Mouse (Mus musculus) limb, embryonic 10.5 days (tissue): ENCODE data around the gene Sppl2b. TPM values are rescaled to one million over a fixed set of nuclear protein-coding genes. Genes with fewer than 3 reads are reported as not detected.

Source experiments
- DNase-seq: peaks from one replicate; pipeline ENCODE4 v3.0.0-alpha.2; 2017; ENCODE audit warnings: low spot score
- H3K27ac ChIP-seq: fragments of 300-500 bp; sonication (generic); 2 replicates; pipeline ENCODE4 v1.5.1; 2016; ENCODE audit warnings: mild to moderate bottlenecking
- H3K27me3 ChIP-seq: fragments of 300-500 bp; sonication (generic); 2 replicates; pipeline ENCODE4 v1.6.1; 2016; ENCODE audit warnings: low read depth, mild to moderate bottlenecking; ENCODE audit not compliant: poor library complexity, severe bottlenecking
- H3K36me3 ChIP-seq: fragments of 300-500 bp; sonication (generic); 2 replicates; pipeline ENCODE4 v1.6.1; 2016; ENCODE audit warnings: mild to moderate bottlenecking, moderate library complexity
- H3K4me1 ChIP-seq: fragments of 300-500 bp; sonication (generic); 2 replicates; pipeline ENCODE4 v1.6.1; 2016
- H3K4me3 ChIP-seq: fragments of 300-500 bp; sonication (generic); 2 replicates; pipeline ENCODE4 v1.5.1; 2016; ENCODE audit warnings: mild to moderate bottlenecking, moderate library complexity
- H3K9me3 ChIP-seq: fragments of 300-500 bp; sonication (generic); replicated peaks from 2 replicates; pipeline ENCODE4 v1.6.1; 2016; ENCODE audit warnings: mild to moderate bottlenecking
- WGBS: fragments of 180-500 bp; shearing (Covaris S2); methylation state at CpG from one replicate; pipeline ENCODE4 v1.1.7; 2016; 5-methylcytosine and 5-hydroxymethylcytosine counted together
- microRNA counts: library from miRNA; unstranded; fragments of <30 nt; microRNA quantifications from one replicate; lab custom pipeline; 2017
- microRNA-seq: library from miRNA; unstranded; fragments of <30 nt; microRNA quantifications from one replicate; pipeline ENCODE4, GENCODE M21; 2017
- polyA plus RNA-seq: library from polyadenylated mRNA; unstranded; fragments of >200 nt; fragmentation: Nextera tagmentation; extraction: Ambion mirVana; gene quantifications from 2 replicates; pipeline ENCODE4 v1.2.1, GENCODE M21; 2016

The Sppl2b gene
- polyA plus RNA-seq, 1 experiment from 2014 or later = 48.5 TPM

DNA sequence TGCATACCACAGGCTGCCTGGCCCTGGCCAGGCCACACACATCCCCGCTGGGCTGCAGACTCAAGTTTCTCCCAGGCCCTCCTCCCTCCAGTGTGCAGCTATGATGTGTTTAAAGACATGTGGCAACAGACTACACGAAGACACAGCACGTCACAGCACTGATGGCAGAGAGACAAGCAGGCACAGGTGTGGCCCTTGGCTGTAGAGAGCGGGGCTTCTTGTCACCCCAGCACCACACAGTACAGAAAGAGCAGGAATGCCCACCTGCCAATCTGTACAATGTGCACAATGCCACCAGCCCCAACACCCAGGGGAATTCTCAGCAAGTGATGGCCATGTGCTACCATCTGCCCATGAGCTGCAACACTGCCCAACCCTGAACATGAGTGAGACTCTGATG, 56.3 kb downstream of the Sppl2b start:
- no peak for DNase-seq
- H3K9me3 ChIP-seq = no peaks in the 10 kb centered on the region
- H3K4me1 ChIP-seq = peaks cover 12% of the 10 kb centered on the region
- peaks cover 96% of the 10 kb centered on the region for H3K36me3 ChIP-seq
- no peak overlapping the region for H3K4me3 ChIP-seq
- H3K27ac ChIP-seq = no peak overlapping the region
- 91% methylated on average over 4 of the region's 4 CpGs for WGBS
- H3K27me3 ChIP-seq = no peaks in the 10 kb centered on the region

- no peak for DNase-seq
- Histone ChIP-seq H3K9me3 (no peaks in the 10 kb centered on the region), H3K4me3 (no peak overlapping the region), H3K27me3 (no peaks in the 10 kb centered on the region), H3K27ac (no peak overlapping the region), H3K4me1 (peaks cover 17% of the 10 kb centered on the region), H3K36me3 (peaks cover 96% of the 10 kb centered on the region)
These were observed 56.8 kb downstream of the Sppl2b start for GRCm38 (mm10) chr10:80911891-80912290.

DNA sequence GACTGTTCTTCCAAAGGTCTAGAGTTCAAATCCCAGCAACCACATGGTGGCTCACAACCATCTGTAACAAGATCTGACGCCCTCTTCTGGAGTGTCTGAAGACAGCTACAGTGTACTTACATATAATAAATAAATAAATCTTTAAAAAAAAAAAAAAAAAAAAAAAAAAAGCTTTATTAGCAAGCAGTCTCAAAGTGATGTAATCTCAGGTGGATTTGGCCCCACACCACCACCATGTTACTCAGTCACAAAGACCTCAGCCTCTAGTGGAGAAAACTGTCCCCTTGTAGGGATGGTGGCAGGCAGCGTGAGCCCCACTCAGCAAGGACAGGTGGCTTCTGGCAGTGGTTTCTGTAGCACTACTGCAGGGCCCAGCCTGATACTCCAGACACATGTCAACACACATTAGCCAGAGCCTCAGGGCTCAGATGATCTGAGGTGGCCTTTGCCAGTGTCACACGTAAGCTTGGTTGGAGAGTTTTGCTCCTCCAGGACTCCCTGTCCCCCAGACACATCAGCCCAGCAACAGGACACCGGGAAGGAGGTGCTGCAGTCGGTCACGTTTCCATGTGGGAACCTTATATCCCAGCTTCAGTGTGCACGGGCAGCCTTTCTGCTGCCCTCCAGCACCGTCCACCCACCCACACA, 58.4 kb downstream of the Sppl2b start:
- Histone ChIP-seq H3K27me3 (no peaks in the 10 kb centered on the region), H3K27ac (no peak overlapping the region), H3K4me1 (peaks cover 30% of the 10 kb centered on the region), H3K9me3 (no peaks in the 10 kb centered on the region), H3K4me3 (no peak overlapping the region; the same call in 1 of the 2 replicates), H3K36me3 (peaks cover 80% of the 10 kb centered on the region)
- WGBS = 94% methylated on average over 7 of the region's 8 CpGs
- DNase-seq = no peak

DNA sequence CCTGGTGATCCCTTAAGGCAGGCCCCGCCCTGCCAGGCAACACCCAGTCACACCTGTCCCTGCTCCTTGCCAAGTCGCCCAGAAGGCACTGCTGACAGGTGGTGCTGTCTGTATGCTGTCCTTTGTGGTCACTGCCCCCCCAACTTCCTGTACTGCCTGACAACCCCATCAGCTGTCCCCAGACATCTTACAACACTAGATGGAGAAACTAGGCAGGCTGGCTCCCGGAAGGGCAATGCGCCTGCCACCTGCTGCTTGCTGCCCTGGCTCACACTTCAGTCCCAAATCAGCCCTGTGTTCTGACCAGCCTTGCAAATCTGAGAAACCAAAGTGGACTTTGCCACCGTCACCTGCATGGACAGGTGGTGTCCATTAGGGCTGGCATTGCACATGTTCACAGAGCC, 59.2 kb downstream of the Sppl2b start:
- Histone ChIP-seq H3K36me3 (peaks cover 72% of the 10 kb centered on the region), H3K9me3 (no peaks in the 10 kb centered on the region), H3K4me1 (peaks cover 31% of the 10 kb centered on the region), H3K27ac (no peak overlapping the region), H3K4me3 (no peak overlapping the region), H3K27me3 (peaks cover 3% of the 10 kb centered on the region; the same call in 1 of the 2 replicates)
- DNase-seq = no peak
- WGBS = 94% methylated on average over 5 of the region's 5 CpGs

DNA sequence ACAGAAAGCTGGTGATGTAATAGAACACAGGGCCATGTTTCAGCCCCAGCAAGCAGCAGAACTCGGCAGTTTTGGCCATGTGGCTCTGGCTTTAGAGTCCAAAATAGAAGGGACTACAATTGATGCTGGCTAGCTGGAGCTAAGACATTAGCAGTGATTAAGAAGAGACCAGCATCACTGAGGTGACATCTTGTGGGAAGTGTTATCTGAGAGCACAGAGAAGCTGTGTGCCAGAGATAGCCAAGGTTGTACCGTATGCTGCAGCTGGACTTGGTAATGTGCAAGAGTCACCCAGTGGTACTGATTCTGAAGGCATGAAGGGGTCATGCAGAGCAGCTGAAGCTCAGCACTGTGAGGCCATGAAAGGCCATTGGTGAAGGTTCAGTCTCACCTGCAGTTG, 60.2 kb downstream of the Sppl2b start:
- Histone ChIP-seq H3K27ac (no peak overlapping the region), H3K36me3 (peaks cover 62% of the 10 kb centered on the region), H3K4me1 (peaks cover 31% of the 10 kb centered on the region), H3K9me3 (no peaks in the 10 kb centered on the region), H3K4me3 (no peak overlapping the region), H3K27me3 (peaks cover 5% of the 10 kb centered on the region; the same call in 1 of the 2 replicates)
- no peak for DNase-seq
- WGBS = 91% methylated on average over 2 of the region's 2 CpGs

DNA sequence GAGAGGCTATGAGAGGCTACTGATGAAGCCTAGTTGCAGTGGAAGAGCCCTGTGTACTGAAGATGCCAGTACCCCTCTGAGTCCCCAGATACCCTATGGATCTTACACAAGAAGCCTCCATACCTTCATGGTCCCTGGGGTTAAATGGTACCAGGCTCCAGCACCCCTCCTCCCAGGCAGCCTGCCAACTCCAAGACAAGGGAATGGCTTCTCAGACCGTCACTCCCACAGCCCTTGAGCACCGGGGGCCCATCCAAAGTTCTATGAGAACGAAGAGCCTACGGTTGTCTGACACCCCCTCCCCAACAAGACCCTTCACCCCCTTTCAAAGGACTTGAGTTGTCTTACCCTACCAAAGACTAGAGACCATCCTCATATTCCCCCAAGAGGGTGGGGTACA, 60.7 kb downstream of the Sppl2b start:
- no peaks in the 10 kb centered on the region for H3K9me3 ChIP-seq
- H3K36me3 ChIP-seq = peaks cover 57% of the 10 kb centered on the region
- H3K4me3 ChIP-seq = 0 out of 2 replicates have a peak overlapping the region, but pooled peaks have one; percentile 75
- over 99% methylated on average over 4 of the region's 4 CpGs for WGBS
- H3K4me1 ChIP-seq = peaks cover 31% of the 10 kb centered on the region
- no peak for DNase-seq
- peaks cover 5% of the 10 kb centered on the region; the same call in 1 of the 2 replicates for H3K27me3 ChIP-seq
- H3K27ac ChIP-seq = no peak overlapping the region

DNA sequence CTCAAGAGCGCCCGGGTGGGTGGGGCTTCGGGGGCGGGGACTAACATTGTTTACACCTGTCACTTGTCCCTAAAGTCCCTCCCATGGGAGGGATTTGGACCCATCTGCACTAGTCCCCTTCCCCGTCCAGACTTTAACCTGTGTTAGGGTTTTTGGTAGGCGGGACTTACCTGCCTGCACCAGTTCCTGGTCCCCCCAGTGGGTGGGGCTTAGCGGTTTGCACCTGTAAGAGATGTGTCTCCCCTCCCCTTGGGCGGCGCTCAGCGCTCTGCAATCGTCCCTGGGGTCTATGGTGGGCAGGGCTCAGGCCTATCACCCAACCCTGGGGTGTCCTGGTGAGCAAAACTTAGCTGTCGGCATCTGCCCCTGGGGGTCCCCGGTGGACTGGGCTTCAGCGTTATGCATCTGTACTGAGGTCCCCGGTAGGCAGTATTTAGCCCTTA, 62.3 kb downstream of the Sppl2b start:
- peak overlapping the region; percentile 86 for H3K27ac ChIP-seq
- DNase-seq = peak; percentile 51

DNA sequence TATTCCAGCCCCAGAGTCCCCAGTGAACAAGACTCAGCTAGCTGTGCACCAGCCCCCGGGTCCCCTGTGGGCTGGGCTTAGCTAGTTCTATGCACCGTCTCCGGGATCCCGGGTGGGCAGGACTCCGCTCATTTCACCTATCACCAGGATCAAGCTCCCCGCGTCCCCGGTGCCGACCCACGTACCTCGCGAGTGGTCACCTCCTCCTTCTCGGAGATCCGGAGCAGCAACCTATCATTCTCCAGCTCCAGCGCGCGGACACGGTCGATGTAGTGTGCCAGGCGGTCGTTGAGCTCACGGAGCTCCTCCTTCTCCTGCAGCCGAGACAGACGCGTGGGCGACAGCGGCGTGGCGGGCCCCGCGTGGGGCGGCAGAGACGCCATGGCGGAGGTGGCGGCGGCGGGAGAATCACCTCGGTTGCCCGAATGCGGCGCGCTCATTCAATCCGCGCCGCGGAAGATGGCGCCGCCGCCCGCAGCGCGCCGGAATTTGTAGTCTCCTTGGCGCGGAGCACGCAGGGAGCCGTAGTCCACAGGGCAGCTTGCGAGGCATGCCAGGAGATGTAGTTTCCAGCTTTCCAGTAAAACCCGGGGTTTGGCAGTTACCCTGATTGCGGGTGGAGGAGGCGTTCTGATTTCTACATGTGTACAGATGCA, 62.8 kb downstream of the Sppl2b start, which contains the start of gene Lmnb2:
TSS of gene Lmnb2 (minus strand) at position 467 of the 656 bp plus-strand sequence.
- Histone ChIP-seq H3K27me3 (peaks cover 9% of the 10 kb centered on the region), H3K4me3 (peak within 1 kb of the TSS; percentile 75), H3K9me3 (no peaks in the 10 kb centered on the region), H3K4me1 (peaks cover 42% of the 10 kb centered on the region), H3K27ac (peak within 1 kb of the TSS; percentile 86), H3K36me3 (peaks cover 36% of the 10 kb centered on the region)
- under 1% methylated on average over 61 of the region's 61 CpGs for WGBS
- peak; percentile 79 for DNase-seq

More for the DNA sequence above, 62.3 kb downstream of the Sppl2b start:
- H3K27me3 ChIP-seq = peaks cover 5% of the 10 kb centered on the region
- H3K4me1 ChIP-seq = peaks cover 41% of the 10 kb centered on the region
- 3% methylated on average over 15 of the region's 15 CpGs for WGBS
- H3K36me3 ChIP-seq = peaks cover 41% of the 10 kb centered on the region
- H3K4me3 ChIP-seq = peak overlapping the region; percentile 75
- H3K9me3 ChIP-seq = no peaks in the 10 kb centered on the region

MicroRNAs within 50 kb of the gene (microRNA counts, 519-probe panel; counts per million panel counts)
- 684 counts per million, percentile 72 among the panel's probes with 10 or more counts for microRNA mmu-miR-1982 (lab: Ali Mortazavi, UCI)

Small RNA genes lying within 50 kb of the gene (microRNA-seq; reads per million reads assigned to microRNA genes)
- gene Mir1982 = not detected

Other genes starting within 250 kb of the Sppl2b start
- gene Gm49322, start 249.3 kb upstream of the Sppl2b start, polyA plus RNA-seq = 5.1 and 5.2 TPM in 2 replicates
- 237 and 255 TPM in 2 replicates for gene Csnk1g2, start 232.4 kb upstream of the Sppl2b start, polyA plus RNA-seq
- 84.9 and 98.6 TPM in 2 replicates for gene Btbd2, start 198.2 kb upstream of the Sppl2b start, polyA plus RNA-seq
- 137 and 153 TPM in 2 replicates for gene Mknk2, start 177.2 kb upstream of the Sppl2b start, polyA plus RNA-seq
- gene Mob3a, start 153.3 kb upstream of the Sppl2b start, polyA plus RNA-seq = 48.2 and 54.7 TPM in 2 replicates
- 8.6 and 10.8 TPM in 2 replicates for gene Izumo4, start 153.1 kb upstream of the Sppl2b start, polyA plus RNA-seq
- gene Ap3d1, start 113.0 kb upstream of the Sppl2b start, polyA plus RNA-seq = 54.6 and 60.6 TPM in 2 replicates
- gene Dot1l, start 100.1 kb upstream of the Sppl2b start, polyA plus RNA-seq = 26.4 and 28.3 TPM in 2 replicates
- 113 and 121 TPM in 2 replicates for gene Sf3a2, start 57.1 kb upstream of the Sppl2b start, polyA plus RNA-seq
- 168 and 204 TPM in 2 replicates for gene Plekhj1, start 56.6 kb upstream of the Sppl2b start, polyA plus RNA-seq
- gene Amh, start 50.0 kb upstream of the Sppl2b start, polyA plus RNA-seq = 0.09 TPM in 1 of 2 replicates, not detected in the other
- gene Jsrp1, start 41.8 kb upstream of the Sppl2b start, polyA plus RNA-seq = 0.74 and 0.80 TPM in 2 replicates
- 2,414 and 2,486 TPM in 2 replicates for gene Oaz1, start 28.6 kb upstream of the Sppl2b start, polyA plus RNA-seq
- gene Lingo3, start 11.2 kb upstream of the Sppl2b start, polyA plus RNA-seq = 0.44 and 0.60 TPM in 2 replicates
- gene Lsm7, start 66 bp upstream of the Sppl2b start, polyA plus RNA-seq = 358 and 440 TPM in 2 replicates
- 0.04 TPM in 2 replicates for gene Tmprss9, start 16.6 kb downstream of the Sppl2b start, polyA plus RNA-seq
- 342 and 401 TPM in 2 replicates for gene Timm13, start 45.7 kb downstream of the Sppl2b start, polyA plus RNA-seq
- gene Lmnb2, start 63.0 kb downstream of the Sppl2b start, polyA plus RNA-seq = 85.0 and 85.4 TPM in 2 replicates
- gene Gadd45b, start 74.8 kb downstream of the Sppl2b start, polyA plus RNA-seq = 4.5 and 9.8 TPM in 2 replicates
- gene Gng7, start 159.7 kb downstream of the Sppl2b start, polyA plus RNA-seq = 4.3 and 4.5 TPM in 2 replicates
- 0.11 and 0.18 TPM in 2 replicates for gene Diras1, start 170.4 kb downstream of the Sppl2b start, polyA plus RNA-seq
- gene Slc39a3, start 182.2 kb downstream of the Sppl2b start, polyA plus RNA-seq = 10.9 and 14.7 TPM in 2 replicates
- 284 and 291 TPM in 2 replicates for gene Sgta, start 204.9 kb downstream of the Sppl2b start, polyA plus RNA-seq
- 113 and 128 TPM in 2 replicates for gene Thop1, start 214.8 kb downstream of the Sppl2b start, polyA plus RNA-seq
- 0.58 and 0.66 TPM in 2 replicates for gene Creb3l3, start 243.6 kb downstream of the Sppl2b start, polyA plus RNA-seq